Mouse (Mus musculus) layer of hippocampus, adult 9-10 months (tissue): ENCODE measurements at regions not wholly inside any gene's neighbourhood (a gene's known extent, or its start where the extent isn't known, plus 50 kb on each side); places are given as distances from the start of the nearest gene placed in this dataset.
"Not testable (repeated sequence)": the region's sequence is repeated elsewhere in the genome, so short reads cannot be mapped to it uniquely, and the experiment has no call there.

Source experiments
- DNase-seq: peaks from one replicate; pipeline ENCODE4 v3.0.0; 2022; ENCODE audit warnings: low spot score

- no peak for DNase-seq
Measured at GRCm38 (mm10) chr5:40441239-40441638, 686.0 kb upstream of the Hs3st1 start.

GRCm38 (mm10) chr5:40402721-40403120 is 647.4 kb upstream of the Hs3st1 start:
- DNase-seq, result no peak

GRCm38 (mm10) chr5:40394798-40395197 is 639.5 kb upstream of the Hs3st1 start:
- no peak for DNase-seq

- no peak for DNase-seq
Measured at GRCm38 (mm10) chr5:40389591-40389990, 634.3 kb upstream of the Hs3st1 start.

GRCm38 (mm10) chr5:40366956-40367355 is 611.7 kb upstream of the Hs3st1 start:
- no peak for DNase-seq

- DNase-seq, result no peak
Measured at GRCm38 (mm10) chr5:40331237-40331636, 576.0 kb upstream of the Hs3st1 start.

- no peak for DNase-seq
Measured at GRCm38 (mm10) chr5:40308510-40308909, 553.2 kb upstream of the Hs3st1 start.

- DNase-seq, result not testable (repeated sequence)
Measured at GRCm38 (mm10) chr5:40304777-40305176, 549.5 kb upstream of the Hs3st1 start.

GRCm38 (mm10) chr5:40294868-40295693 is 539.8 kb upstream of the Hs3st1 start:
- no peak for DNase-seq

GRCm38 (mm10) chr5:40282330-40282729 is 527.1 kb upstream of the Hs3st1 start:
- DNase-seq, result no peak

- peak; percentile 0 for DNase-seq
Measured at GRCm38 (mm10) chr5:40246664-40247063, 491.4 kb upstream of the Hs3st1 start.
